Mouse (Mus musculus): Measurements from ENCODE around the gene Fbxw8. TPM values are rescaled to one million over a fixed set of nuclear protein-coding genes. Genes with fewer than 3 reads are reported as not detected.

Gene Fbxw8
- polyA plus RNA-seq, 1 experiment from 2014 or later = 44.5 TPM

DNA sequence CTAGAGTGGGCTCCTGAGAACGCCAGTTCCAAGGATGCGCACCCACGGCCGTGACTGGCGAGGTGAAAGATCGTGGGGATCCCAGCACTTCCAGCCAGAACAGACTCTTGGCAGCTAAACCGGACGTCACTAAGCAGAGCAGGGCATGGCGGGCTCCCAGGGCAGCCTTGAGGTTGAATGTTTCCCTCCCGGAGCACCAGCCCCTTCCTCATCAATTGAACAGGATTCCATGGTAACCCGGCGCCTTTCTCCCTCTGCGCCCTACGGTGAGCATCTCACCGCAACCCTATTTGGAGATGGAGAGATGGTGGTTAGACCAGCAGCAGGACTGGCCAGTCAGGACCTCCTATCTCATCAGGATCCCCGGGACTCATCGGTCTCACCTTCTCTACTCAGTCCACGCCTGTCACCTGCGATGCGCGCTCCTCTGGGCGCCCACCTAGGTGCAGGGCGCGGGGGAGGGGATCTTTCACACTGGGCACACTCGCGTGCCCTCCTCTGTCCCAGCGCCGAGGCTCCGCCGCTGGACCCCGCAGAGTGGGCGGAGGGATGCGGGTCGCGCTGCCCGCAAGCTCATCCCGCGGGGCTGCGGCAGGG is 128.1 kb downstream of the Fbxw8 start:
- Histone ChIP-seq H3K4me3 (peak overlapping the region; percentile 73), H3K4me2 (replicated peaks) (peak overlapping the region; percentile 100), H3K4me1 (peaks cover 32% of the 10 kb centered on the region), H3K27ac (no peak overlapping the region), H3K27me3 (peaks cover 67% of the 10 kb centered on the region), H3K9me3 (no peaks in the 10 kb centered on the region), H3K9ac (peak overlapping the region; percentile 56), H3K36me3 (no peaks in the 10 kb centered on the region)
- under 1% methylated on average over 39 of the region's 39 CpGs for WGBS
- ATAC-seq (ENCODE audit: insufficient number of reproducible peaks, insufficient read depth, low FRiP score, low TSS enrichment) = no peak

DNA sequence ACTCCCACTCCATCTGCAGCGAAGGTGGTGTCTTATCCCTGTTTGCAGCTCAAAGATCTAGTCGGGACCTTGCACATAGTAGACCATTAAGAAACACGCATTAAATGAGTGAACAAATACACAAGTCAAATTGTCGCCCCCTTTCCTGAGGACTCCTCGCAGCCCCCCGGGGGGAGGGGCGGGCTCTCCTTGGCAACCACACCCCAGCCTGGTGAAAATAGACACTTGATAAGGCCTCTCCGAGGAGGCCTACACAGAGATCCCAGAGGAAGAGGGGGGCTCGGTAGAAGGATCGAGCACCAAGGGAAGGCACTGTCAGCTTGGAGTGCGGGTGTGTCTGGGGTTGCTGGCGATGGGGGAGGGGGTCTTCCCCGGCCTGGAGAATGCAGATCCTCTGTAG is 128.9 kb downstream of the Fbxw8 start:
- H3K27ac ChIP-seq = no peak overlapping the region
- ATAC-seq (ENCODE audit: insufficient number of reproducible peaks, insufficient read depth, low FRiP score, low TSS enrichment) = no peak
- peaks cover 32% of the 10 kb centered on the region for H3K4me1 ChIP-seq
- H3K4me3 ChIP-seq = peak overlapping the region; percentile 73; the same call in 1 of the 2 replicates
- H3K9me3 ChIP-seq = no peaks in the 10 kb centered on the region
- H3K27me3 ChIP-seq = peaks cover 62% of the 10 kb centered on the region
- no peak overlapping the region for H3K9ac ChIP-seq
- no peaks in the 10 kb centered on the region for H3K36me3 ChIP-seq
- H3K4me2 ChIP-seq (replicated peaks) = peak overlapping the region; percentile 100
- WGBS = 3% methylated on average over 13 of the region's 13 CpGs

DNA sequence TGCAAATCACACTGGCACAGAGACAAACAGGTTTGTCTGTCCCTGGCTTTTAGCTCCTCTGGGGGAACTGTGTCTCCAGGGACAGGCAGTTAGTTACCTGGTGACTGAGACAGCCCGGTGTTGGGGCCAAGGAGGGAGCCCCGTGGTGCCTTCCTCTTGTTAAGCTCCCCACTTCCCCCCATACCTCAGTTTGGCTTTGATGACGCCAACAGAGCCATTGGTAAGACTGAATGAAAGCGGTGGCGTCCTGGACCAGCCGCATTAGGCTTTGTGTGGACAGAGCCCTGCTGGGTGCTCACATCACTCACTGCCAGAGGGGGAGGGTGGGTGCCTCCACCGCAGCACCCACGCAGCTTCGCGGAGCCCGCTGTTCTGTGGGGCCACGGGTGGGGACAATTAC is 129.4 kb downstream of the Fbxw8 start:
- Histone ChIP-seq H3K27me3 (peaks cover 58% of the 10 kb centered on the region), H3K4me3 (no peak overlapping the region), H3K36me3 (no peaks in the 10 kb centered on the region), H3K9me3 (no peaks in the 10 kb centered on the region), H3K4me2 (replicated peaks) (no peak overlapping the region), H3K9ac (no peak overlapping the region), H3K4me1 (peaks cover 32% of the 10 kb centered on the region), H3K27ac (no peak overlapping the region)
- ATAC-seq (ENCODE audit: insufficient number of reproducible peaks, insufficient read depth, low FRiP score, low TSS enrichment) = no peak
- 4% methylated on average over 12 of the region's 12 CpGs for WGBS

DNA sequence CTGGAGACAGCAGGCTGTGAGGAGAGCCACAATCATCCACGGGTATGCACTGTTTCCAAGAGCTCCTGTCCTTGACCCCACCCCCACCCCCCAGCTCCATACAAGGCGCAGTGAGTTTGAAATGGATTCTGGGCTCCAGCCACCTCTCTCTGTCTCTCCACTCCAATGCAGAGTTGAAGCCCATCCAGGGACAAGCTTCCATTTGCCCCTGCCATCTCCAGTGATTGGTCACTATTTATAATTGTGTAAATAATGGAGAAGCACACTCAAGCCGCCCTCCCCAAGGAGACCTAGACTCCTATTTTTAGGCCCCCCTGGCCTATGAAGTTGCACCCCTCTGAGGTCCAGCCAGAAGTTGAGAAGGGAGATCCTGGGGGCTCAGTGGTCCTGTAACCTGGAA is 132.2 kb downstream of the Fbxw8 start:
- Histone ChIP-seq H3K27ac (no peak overlapping the region), H3K4me2 (replicated peaks) (no peak overlapping the region)
- WGBS = 69% methylated on average over 3 of the region's 3 CpGs

DNA sequence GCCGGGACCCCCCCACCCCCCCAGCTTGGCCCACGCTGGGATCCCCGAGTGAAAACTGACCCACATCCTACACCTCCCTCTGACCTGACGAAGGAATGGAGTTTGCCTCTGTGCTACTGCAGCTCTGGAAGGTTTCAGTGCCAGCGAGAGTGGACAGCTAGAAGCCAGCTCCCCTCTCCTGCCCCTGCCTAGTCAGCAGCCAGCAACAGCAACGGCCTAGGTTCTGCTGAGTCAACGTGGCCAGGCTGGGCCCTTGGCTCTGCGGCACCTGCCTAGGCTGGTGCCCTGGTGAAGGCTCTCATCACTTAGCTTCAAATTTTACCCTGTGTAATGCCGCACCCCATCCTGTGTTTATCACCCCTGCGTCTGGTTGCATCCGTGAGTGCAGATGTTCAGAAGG is 135.4 kb downstream of the Fbxw8 start:
- Histone ChIP-seq H3K36me3 (no peaks in the 10 kb centered on the region), H3K27me3 (0 out of 2 replicates have a peak, but pooled peaks cover 4% of the 10 kb centered on the region)

More for the DNA sequence above, 132.2 kb downstream of the Fbxw8 start:
- Histone ChIP-seq H3K36me3 (no peaks in the 10 kb centered on the region), H3K9ac (no peak overlapping the region), H3K27me3 (peaks cover 29% of the 10 kb centered on the region), H3K4me3 (no peak overlapping the region), H3K4me1 (peaks cover 16% of the 10 kb centered on the region), H3K9me3 (no peaks in the 10 kb centered on the region)
- no peak for ATAC-seq (ENCODE audit: insufficient number of reproducible peaks, insufficient read depth, low FRiP score, low TSS enrichment)

DNA sequence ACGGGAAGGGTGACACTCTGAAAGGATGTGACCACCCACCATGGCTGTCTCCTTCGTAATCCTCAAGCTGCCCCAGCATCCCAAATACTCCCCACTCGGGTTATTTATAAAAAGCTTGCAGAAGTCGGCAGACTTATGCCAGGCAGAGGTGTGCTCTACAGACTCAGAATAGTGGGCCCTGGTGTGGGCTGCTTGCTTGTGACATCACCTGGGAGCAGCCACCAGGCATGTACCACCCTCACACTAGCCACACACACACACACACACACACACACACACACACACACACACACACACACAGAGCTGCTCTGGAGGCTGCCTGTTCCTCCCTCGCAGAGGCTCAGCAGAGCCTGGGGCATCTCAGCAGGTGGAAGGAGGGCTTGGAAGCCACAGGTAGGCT is 137.7 kb downstream of the Fbxw8 start:
- WGBS = 60% methylated on average over 5 of the region's 5 CpGs
- no peak overlapping the region for H3K4me2 ChIP-seq (replicated peaks)
- H3K4me3 ChIP-seq = no peak overlapping the region
- H3K9me3 ChIP-seq = no peaks in the 10 kb centered on the region
- H3K9ac ChIP-seq = no peak overlapping the region
- H3K4me1 ChIP-seq = peaks cover 8% of the 10 kb centered on the region
- H3K27me3 ChIP-seq = 0 out of 2 replicates have a peak, but pooled peaks cover 4% of the 10 kb centered on the region
- H3K27ac ChIP-seq = no peak overlapping the region
- H3K36me3 ChIP-seq = no peaks in the 10 kb centered on the region
- ATAC-seq (ENCODE audit: insufficient number of reproducible peaks, insufficient read depth, low FRiP score, low TSS enrichment) = no peak

More for the DNA sequence above, 135.4 kb downstream of the Fbxw8 start:
- Histone ChIP-seq H3K9ac (no peak overlapping the region), H3K27ac (no peak overlapping the region), H3K9me3 (no peaks in the 10 kb centered on the region), H3K4me3 (no peak overlapping the region), H3K4me1 (peaks cover 6% of the 10 kb centered on the region), H3K4me2 (replicated peaks) (no peak overlapping the region)
- ATAC-seq (ENCODE audit: insufficient number of reproducible peaks, insufficient read depth, low FRiP score, low TSS enrichment) = no peak
- WGBS = 61% methylated on average over 11 of the region's 11 CpGs

DNA sequence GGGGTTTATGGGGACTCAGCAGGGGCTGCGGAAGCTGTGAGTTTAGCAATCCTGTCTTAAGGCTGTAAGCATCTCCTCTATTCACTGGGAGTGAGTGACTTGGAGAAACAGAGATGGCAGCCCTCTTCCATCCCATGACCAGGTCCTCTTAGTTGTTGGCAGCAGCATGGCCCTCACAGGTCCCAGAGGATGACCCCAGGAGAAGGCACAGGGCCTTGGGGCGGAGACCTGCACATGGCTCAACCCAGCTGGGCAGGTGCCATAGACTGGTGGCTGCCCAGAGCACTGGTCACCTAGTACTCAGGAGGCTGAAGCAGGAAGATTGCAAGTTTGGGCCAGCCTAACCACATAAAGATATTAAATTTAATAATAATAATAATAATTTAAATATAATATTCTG is 139.6 kb downstream of the Fbxw8 start:
- H3K36me3 ChIP-seq = peaks cover 7% of the 10 kb centered on the region; the same call in 1 of the 2 replicates

DNA sequence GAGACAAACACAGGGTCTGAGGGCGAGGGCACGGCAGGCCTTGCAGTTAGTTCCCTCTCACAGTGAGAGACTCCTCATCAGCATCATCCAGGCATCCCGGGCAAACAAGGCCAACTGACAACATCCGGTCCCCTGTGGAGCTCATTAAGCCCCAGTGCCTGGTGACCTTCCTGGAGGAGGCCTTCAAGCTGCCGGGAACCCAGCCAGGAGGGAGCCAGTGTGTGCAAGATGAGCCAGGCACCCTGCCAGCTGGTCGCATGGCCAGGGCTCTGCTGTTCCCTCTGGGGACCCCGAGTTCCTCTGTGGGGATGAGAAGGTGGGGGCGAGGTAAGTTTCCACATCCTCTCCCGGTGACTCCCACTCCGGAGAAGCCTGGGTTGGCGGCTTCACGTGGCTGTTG is 140.2 kb downstream of the Fbxw8 start:
- 13% methylated on average over 12 of the region's 12 CpGs for WGBS
- H3K4me2 ChIP-seq (replicated peaks) = no peak overlapping the region
- H3K27me3 ChIP-seq = 0 out of 2 replicates have a peak, but pooled peaks cover 4% of the 10 kb centered on the region
- no peak overlapping the region for H3K27ac ChIP-seq
- peaks cover 8% of the 10 kb centered on the region for H3K4me1 ChIP-seq
- no peak overlapping the region for H3K4me3 ChIP-seq
- H3K9me3 ChIP-seq = no peaks in the 10 kb centered on the region
- H3K9ac ChIP-seq = no peak overlapping the region
- H3K36me3 ChIP-seq = peaks cover 13% of the 10 kb centered on the region; the same call in 1 of the 2 replicates
- no peak for ATAC-seq (ENCODE audit: insufficient number of reproducible peaks, insufficient read depth, low FRiP score, low TSS enrichment)

More for the DNA sequence above, 139.6 kb downstream of the Fbxw8 start:
- no peak for ATAC-seq (ENCODE audit: insufficient number of reproducible peaks, insufficient read depth, low FRiP score, low TSS enrichment)
- Histone ChIP-seq H3K9me3 (no peaks in the 10 kb centered on the region), H3K4me1 (peaks cover 8% of the 10 kb centered on the region), H3K27me3 (0 out of 2 replicates have a peak, but pooled peaks cover 4% of the 10 kb centered on the region), H3K9ac (no peak overlapping the region), H3K4me3 (no peak overlapping the region), H3K4me2 (replicated peaks) (no peak overlapping the region), H3K27ac (no peak overlapping the region)
- 85% methylated on average over 2 of the region's 2 CpGs for whole genome bisulfite sequencing

Other genes with a start within 250 kb of the Fbxw8 start
- 100 and 107 TPM in 2 replicates for gene Fbxo21, start 178.7 kb downstream of the Fbxw8 start, polyA plus RNA-seq (2016; fragmentation: Nextera tagmentation; extraction: Ambion mirVana)
- gene Tesc, start 127.7 kb downstream of the Fbxw8 start, polyA plus RNA-seq (2016; fragmentation: Nextera tagmentation; extraction: Ambion mirVana) = 4.6 and 5.7 TPM in 2 replicates
- 0.45 and 0.85 TPM in 2 replicates for gene Hrk, start 9.2 kb upstream of the Fbxw8 start, polyA plus RNA-seq (2016; fragmentation: Nextera tagmentation; extraction: Ambion mirVana)
- 5.7 and 8.8 TPM in 2 replicates for gene Rnft2, start 89.7 kb upstream of the Fbxw8 start, polyA plus RNA-seq (2016; fragmentation: Nextera tagmentation; extraction: Ambion mirVana)
- gene 2410131K14Rik, start 89.8 kb upstream of the Fbxw8 start, polyA plus RNA-seq (2016; fragmentation: Nextera tagmentation; extraction: Ambion mirVana) = 12.1 and 13.0 TPM in 2 replicates

All from embryonic facial prominence, embryonic 12.5 days (tissue).